Mouse (Mus musculus): ENCODE data around the gene Rbpms2. TPM values are rescaled to one million over a fixed set of nuclear protein-coding genes. Genes with fewer than 3 reads are reported as not detected.

Gene Rbpms2
- polyA plus RNA-seq, 1 experiment from 2014 or later = 3.6 TPM

DNA sequence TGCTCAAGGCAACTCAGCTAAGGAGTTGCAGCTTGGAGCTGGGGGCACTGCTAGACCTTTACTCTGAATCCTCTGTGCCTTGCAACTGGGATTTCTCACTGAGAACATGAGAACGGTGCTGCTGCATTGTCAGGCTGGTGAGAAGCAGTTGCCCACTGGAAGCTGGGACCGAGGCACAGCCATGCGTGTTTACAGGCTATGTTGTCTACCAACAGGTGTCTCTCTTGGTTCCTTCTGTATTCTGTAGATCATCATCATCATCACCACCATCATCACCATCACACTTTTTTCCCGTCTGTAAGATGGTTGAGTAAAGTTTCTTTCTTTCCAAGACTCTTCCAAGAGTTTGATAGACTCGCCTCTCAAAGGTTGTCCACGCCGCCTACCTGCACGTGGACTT is 38.3 kb downstream of the Rbpms2 start, which contains the start of gene Oaz2:
Gene Oaz2 (plus strand): TSS at position 301 of the 400 bp plus-strand sequence.
- ATAC-seq (replicated peaks) = no peak
- Histone ChIP-seq H3K4me1 (no peaks in the 10 kb centered on the region), H3K4me2 (replicated peaks) (no peak within 1 kb of the TSS), H3K27ac (replicated peaks) (no peak within 1 kb of the TSS), H3K36me3 (no peaks in the 10 kb centered on the region), H3K27me3 (no peaks in the 10 kb centered on the region), H3K9ac (replicated peaks) (no peak within 1 kb of the TSS), H3K9me3 (no peaks in the 10 kb centered on the region), H3K4me3 (no peak within 1 kb of the TSS)
- WGBS = 94% methylated on average over 8 of the region's 8 CpGs

DNA sequence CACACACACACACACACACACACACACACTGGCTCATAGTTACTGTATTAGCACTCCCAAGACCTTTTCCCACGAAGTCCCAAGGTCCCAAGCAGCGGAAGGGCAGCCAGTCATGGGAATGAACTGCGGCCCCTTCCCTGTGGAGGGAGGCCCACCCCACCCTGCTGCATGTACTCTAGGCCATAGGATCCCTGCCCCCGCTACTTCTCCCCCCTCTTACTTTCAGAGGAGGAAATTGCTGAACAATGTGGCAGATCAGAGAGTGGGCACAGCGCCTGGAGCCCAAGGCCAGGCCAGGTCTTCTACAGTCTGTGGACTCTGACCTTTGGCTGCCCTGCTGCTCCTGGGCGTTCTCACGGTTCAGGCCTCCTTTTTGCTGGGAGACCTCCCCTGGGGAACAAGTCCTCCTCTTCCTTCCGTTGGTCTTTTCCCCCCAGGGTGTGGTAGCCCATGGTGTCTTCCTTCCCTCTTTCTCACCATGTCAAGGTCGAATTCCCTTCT is 42.0 kb downstream of the Rbpms2 start:
- no peaks in the 10 kb centered on the region for H3K36me3 ChIP-seq
- no peak for ATAC-seq (replicated peaks)
- no peaks in the 10 kb centered on the region for H3K9me3 ChIP-seq
- no peak overlapping the region for H3K4me2 ChIP-seq (replicated peaks)
- no peak overlapping the region for H3K27ac ChIP-seq (replicated peaks)
- no peaks in the 10 kb centered on the region for H3K27me3 ChIP-seq
- H3K9ac ChIP-seq (replicated peaks) = no peak overlapping the region
- peaks cover 7% of the 10 kb centered on the region for H3K4me1 ChIP-seq
- no peak overlapping the region for H3K4me3 ChIP-seq
- WGBS = 71% methylated on average over 9 of the region's 9 CpGs

DNA sequence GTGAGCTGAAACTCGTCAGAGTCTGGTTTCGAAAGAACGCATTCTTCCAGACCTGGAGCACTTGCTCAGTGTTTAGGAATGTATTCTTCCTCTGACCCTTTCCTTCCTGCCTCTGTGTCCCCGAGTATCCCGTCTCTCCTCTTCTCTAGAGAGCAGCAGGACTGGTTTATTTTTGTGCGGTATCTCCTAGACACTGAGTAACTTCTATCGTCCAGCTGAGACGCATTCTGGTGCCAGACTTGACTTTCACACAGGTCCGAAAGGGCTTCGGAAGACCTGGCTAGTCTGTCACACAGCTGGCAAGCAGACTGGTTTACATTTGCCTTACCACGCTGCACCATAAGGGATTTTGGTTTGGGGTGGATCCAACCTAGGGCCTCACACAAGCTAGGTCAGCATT is 43.5 kb downstream of the Rbpms2 start:
- Histone ChIP-seq H3K9ac (replicated peaks) (no peak overlapping the region), H3K9me3 (no peaks in the 10 kb centered on the region), H3K27ac (replicated peaks) (no peak overlapping the region), H3K27me3 (no peaks in the 10 kb centered on the region), H3K36me3 (no peaks in the 10 kb centered on the region), H3K4me2 (replicated peaks) (no peak overlapping the region), H3K4me1 (peaks cover 18% of the 10 kb centered on the region), H3K4me3 (no peak overlapping the region)
- 89% methylated on average over 11 of the region's 11 CpGs for WGBS
- ATAC-seq (replicated peaks) = no peak

DNA sequence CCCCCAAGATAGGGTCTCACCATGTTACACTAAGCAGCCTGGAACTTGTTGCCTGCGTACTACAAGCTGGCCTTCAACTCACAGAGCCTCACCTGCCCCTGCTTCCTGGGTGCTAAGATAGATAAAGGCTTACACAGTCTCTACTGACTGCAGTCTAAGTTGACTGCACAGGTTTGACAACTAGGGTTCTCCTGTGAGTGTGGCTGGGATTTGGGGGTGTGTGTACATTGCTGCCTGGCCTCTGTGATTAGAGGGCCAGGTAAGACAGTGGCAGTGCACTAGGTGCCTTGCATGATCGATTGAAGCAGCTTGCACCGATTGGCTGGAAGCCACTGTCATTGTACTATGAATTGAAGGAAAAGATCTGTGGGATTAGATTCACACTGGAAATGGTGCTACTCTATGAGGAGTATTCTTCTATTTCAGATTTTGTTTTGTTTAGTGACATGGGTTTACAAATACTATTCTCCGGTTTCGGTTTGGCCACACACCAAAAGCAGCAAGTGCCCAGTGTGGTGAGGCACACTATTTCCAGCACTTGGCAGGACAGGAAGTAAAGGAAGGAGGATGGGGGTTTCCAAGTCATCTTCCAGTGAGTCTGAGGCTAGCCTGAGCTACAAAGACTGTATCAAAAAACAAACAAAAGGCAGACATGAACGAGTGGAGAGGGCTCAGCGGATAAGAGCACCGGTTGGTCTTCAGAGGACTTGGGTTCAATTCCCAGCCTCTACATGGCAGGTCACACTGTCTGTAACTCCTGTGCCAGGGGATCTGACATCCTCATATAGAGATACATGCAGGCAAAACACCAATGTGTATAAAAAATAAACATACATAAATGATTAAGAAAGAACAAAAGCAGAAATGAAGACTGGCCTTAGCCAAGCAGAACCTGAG is 46.3 kb downstream of the Rbpms2 start:
- Histone ChIP-seq H3K9ac (replicated peaks) (peak overlapping the region; percentile 85), H3K4me2 (replicated peaks) (peak overlapping the region; percentile 89), H3K9me3 (no peaks in the 10 kb centered on the region), H3K4me1 (peaks cover 45% of the 10 kb centered on the region), H3K27me3 (no peaks in the 10 kb centered on the region), H3K36me3 (no peaks in the 10 kb centered on the region), H3K27ac (replicated peaks) (peak overlapping the region; percentile 81), H3K4me3 (peak overlapping the region; percentile 73)
- 56% methylated on average over 8 of the region's 8 CpGs for WGBS
- ATAC-seq (replicated peaks) = peak; percentile 75

DNA sequence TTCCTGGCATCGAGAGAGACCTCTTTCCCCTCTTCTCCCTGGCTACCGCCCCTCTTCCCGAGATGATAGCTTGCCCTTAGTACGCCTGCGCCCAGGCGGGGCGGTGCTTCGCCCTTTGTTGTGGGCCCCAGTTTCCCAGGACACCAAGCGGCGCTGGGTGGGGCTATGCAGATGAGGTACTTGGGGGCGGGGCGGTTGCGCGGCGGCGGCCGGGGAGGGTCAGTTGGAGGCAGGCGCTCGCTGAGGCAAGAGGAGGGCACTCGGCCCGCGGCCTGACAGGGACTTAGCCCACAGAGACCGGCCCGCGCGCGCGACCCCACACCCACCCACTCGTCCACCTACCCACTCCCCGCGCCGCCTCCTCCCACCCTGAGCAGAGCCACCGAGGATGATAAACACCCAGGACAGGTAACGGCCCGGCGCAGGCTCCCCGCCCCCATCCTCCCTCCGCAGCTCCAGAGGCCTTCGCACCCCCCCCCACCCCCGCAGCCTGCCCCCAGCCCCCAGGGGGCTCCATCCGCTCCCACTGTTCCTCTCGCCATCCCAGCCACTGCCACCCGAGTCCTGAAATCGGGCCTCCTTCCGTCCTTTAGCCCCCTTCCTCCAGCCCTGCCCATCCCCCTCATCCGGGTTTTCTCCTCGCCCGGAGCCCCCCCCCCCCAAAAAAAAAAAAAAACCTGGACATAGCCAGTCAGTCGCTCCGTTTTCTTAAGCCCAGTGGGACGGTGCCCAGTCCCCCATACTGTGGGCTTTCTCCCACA is 47.1 kb downstream of the Rbpms2 start:
- Histone ChIP-seq H3K36me3 (no peaks in the 10 kb centered on the region), H3K9ac (replicated peaks) (peak overlapping the region; percentile 85), H3K4me3 (peak overlapping the region; percentile 73), H3K27me3 (no peaks in the 10 kb centered on the region), H3K4me2 (replicated peaks) (peak overlapping the region; percentile 89), H3K9me3 (no peaks in the 10 kb centered on the region), H3K27ac (replicated peaks) (peak overlapping the region; percentile 81), H3K4me1 (peaks cover 53% of the 10 kb centered on the region)
- 0% methylated on average over 36 of the region's 51 CpGs for WGBS
- ATAC-seq (replicated peaks) = peak; percentile 98

DNA sequence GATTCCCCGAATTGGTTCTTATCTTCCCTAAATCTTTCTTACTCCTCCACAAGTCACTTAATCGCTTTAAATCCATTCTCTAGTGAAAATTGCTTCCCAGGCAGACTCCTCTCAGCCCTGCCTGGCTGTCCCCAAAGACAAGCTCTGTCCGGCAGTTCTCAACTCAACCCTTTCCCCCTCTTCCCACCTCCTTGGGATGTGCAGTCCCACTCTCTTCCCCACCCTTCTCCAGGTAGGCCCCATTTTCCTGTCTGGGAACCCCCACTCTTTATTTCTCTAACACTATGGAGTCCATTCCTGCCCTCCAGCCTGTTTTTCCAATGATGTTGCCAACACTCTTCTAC is 47.6 kb downstream of the Rbpms2 start:
- WGBS = 2% methylated on average over 3 of the region's 3 CpGs
- peaks cover 55% of the 10 kb centered on the region for H3K4me1 ChIP-seq

DNA sequence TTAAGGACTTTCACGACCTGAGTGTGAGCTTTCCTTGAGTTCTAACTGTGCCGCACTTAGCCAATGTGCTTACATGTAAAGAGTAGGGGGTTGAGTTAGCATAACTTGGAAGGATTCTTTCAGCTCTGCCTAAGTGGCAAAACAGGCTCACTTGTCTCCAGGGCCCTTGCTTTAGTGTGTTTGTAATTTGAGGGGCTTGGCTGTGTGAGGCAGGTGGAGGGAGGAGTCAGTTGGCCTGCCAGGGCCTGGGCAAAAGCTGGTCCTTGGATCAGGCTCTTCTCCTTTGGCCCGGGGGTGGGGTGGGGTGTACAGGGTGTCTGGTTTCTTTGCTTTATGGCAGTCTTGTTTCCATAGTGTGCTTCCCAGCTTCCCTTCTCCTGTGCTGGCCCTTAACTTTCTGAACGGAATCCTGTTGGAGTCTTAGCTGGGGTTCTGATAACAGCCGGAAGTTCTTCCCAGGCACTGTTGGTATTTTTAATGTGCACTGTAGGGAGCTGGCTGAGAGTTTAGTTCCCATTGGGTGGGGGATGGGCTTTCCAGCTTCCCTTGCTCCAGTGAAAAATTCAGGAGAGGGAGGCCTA is 49.8 kb downstream of the Rbpms2 start:
- H3K9me3 ChIP-seq = no peaks in the 10 kb centered on the region
- H3K27me3 ChIP-seq = no peaks in the 10 kb centered on the region
- peaks cover 71% of the 10 kb centered on the region for H3K4me1 ChIP-seq
- H3K4me3 ChIP-seq = peak overlapping the region; percentile 22
- 0 out of 2 replicates have a peak overlapping the region, but pooled peaks have one; percentile 39 for H3K27ac ChIP-seq (replicated peaks)
- peak overlapping the region; percentile 89 for H3K4me2 ChIP-seq (replicated peaks)
- 24% methylated on average over 5 of the region's 5 CpGs for WGBS
- H3K36me3 ChIP-seq = no peaks in the 10 kb centered on the region
- H3K9ac ChIP-seq (replicated peaks) = peak overlapping the region; percentile 1; the same call in 1 of the 2 replicates
- ATAC-seq (replicated peaks) = no peak

More for the DNA sequence above, 47.6 kb downstream of the Rbpms2 start:
- no peak for ATAC-seq (replicated peaks)
- H3K9me3 ChIP-seq = no peaks in the 10 kb centered on the region
- no peaks in the 10 kb centered on the region for H3K36me3 ChIP-seq
- peak overlapping the region; percentile 85 for H3K9ac ChIP-seq (replicated peaks)
- no peaks in the 10 kb centered on the region for H3K27me3 ChIP-seq
- H3K27ac ChIP-seq (replicated peaks) = peak overlapping the region; percentile 81
- peak overlapping the region; percentile 89 for H3K4me2 ChIP-seq (replicated peaks)
- H3K4me3 ChIP-seq = peak overlapping the region; percentile 73

DNA sequence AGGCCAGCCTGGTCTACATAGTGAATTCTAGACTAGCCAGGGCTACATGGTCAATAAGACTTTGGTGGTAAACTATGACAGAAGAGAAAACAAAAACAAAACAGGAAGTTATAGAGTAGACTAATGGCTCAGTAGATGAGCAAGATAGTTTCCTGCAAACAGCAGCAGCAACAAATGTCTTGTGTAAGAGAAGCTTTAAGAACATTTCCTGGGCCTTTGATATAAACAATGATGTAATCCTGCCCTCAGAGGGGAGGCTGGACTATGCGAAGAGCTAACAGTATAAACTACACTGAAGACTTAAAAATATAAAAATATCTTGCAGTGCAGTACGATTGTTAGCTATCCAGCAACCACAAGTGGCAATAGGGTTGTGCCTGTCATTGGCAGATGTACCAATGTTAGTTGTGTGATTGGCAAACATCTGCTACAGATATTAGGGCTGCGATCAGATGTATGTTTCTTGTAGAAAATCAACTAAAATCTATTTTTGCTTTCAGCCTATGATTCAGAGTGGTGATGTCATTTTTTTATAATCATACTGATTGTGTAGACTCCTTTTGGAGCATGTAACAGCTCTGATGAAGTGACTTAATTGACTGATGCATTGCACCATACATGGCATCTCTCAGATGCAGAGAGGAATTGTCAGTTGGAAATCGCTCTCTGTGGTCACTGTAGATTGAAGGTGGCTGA is 51.6 kb downstream of the Rbpms2 start:
- H3K27me3 ChIP-seq = no peaks in the 10 kb centered on the region
- no peak overlapping the region for H3K27ac ChIP-seq (replicated peaks)
- H3K9ac ChIP-seq (replicated peaks) = no peak overlapping the region
- WGBS = 83% methylated on average over 4 of the region's 4 CpGs
- no peak for ATAC-seq (replicated peaks)
- H3K4me1 ChIP-seq = peaks cover 67% of the 10 kb centered on the region
- H3K4me2 ChIP-seq (replicated peaks) = no peak overlapping the region
- H3K4me3 ChIP-seq = no peak overlapping the region
- no peaks in the 10 kb centered on the region for H3K9me3 ChIP-seq
- no peaks in the 10 kb centered on the region for H3K36me3 ChIP-seq

DNA sequence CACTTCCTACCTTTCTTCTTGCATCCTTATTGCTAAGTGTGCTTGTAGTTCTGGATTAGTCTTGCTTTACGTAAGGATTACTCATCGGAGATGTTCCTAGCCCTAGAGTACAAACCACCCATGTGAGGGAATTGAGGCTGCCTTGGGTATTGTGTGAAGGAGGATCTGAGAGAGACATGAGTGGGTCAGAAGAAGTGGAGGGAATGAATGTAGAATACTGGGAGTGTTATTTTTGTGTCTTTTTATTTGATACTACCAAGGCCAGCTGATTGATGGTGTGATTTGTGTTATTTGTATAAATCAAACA is 52.1 kb downstream of the Rbpms2 start:
- Histone ChIP-seq H3K4me2 (replicated peaks) (no peak overlapping the region), H3K4me3 (no peak overlapping the region), H3K27me3 (no peaks in the 10 kb centered on the region), H3K4me1 (peaks cover 67% of the 10 kb centered on the region), H3K9me3 (no peaks in the 10 kb centered on the region), H3K9ac (replicated peaks) (no peak overlapping the region), H3K36me3 (peaks cover under 1% of the 10 kb centered on the region), H3K27ac (replicated peaks) (no peak overlapping the region)
- WGBS = 84% methylated on average over 2 of the region's 2 CpGs
- ATAC-seq (replicated peaks) = no peak

DNA sequence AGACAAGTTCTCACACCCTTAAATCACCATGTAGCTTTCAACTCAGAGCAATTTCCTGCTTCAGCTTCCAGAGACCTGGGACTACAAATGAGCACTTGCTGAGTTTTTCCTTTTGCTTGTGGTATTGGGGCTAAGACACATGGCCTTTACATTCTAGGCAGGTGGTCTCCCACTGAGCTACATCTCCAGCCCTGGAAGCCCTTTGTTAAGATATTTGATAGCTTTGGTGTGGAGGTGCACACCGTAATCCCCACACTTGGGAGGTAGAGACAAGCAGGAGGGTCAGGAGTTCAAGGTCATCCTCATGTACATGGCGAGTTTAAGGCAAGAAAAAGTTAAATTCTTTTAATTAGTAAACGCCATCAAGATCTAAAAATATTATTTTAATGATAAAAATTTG is 52.7 kb downstream of the Rbpms2 start:
- Histone ChIP-seq H3K4me2 (replicated peaks) (no peak overlapping the region), H3K27ac (replicated peaks) (no peak overlapping the region), H3K27me3 (no peaks in the 10 kb centered on the region), H3K36me3 (peaks cover 6% of the 10 kb centered on the region), H3K4me1 (peaks cover 65% of the 10 kb centered on the region), H3K9ac (replicated peaks) (no peak overlapping the region), H3K9me3 (no peaks in the 10 kb centered on the region), H3K4me3 (no peak overlapping the region)
- WGBS = 93% methylated on average over 3 of the region's 3 CpGs
- no peak for ATAC-seq (replicated peaks)

DNA sequence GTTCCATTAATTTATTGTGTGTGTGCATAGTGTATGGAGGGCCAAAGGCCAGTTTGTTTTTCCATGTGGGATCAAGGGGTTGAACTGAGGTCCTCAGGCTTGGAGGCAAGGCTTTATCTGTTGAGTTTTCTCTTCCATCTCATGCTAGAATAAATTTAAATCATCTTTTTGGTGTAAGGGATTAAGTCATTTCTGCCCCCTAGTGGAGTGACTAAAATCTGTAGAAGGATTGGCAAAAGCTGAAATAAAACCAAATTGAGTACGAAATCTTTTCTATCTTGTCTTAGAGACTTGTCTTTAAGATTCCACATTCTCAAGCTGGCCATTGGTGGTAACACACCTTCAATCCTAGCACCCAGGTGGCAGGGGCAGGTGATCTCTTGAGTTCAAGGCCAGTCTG is 53.5 kb downstream of the Rbpms2 start:
- no peak for ATAC-seq (replicated peaks)
- Histone ChIP-seq H3K36me3 (peaks cover 13% of the 10 kb centered on the region), H3K9me3 (no peaks in the 10 kb centered on the region), H3K27me3 (no peaks in the 10 kb centered on the region), H3K4me1 (peaks cover 56% of the 10 kb centered on the region), H3K27ac (replicated peaks) (no peak overlapping the region), H3K9ac (replicated peaks) (no peak overlapping the region), H3K4me2 (replicated peaks) (no peak overlapping the region), H3K4me3 (no peak overlapping the region)
- WGBS = 73% methylated on average over 1 of the region's 1 CpGs
